Mouse (Mus musculus): ENCODE results near the gene Atg101. TPM values are rescaled to one million over a fixed set of nuclear protein-coding genes. Genes with fewer than 3 reads are reported as not detected.

The Atg101 gene
- polyA plus RNA-seq, 1 experiment from 2014 or later: 64.7 TPM

GRCm38 (mm10) chr15:101266132-101266963, 17.7 kb upstream of the Atg101 start:
- H3K27ac ChIP-seq (ENCODE audit: low read depth): peak overlapping the region; percentile 76
- H3K4me1 ChIP-seq (ENCODE audit: insufficient read depth): peaks cover 14% of the 10 kb centered on the region
- H3K4me3 ChIP-seq (ENCODE audit: low read depth, low read length): peak overlapping the region; percentile 46
- ATAC-seq (ENCODE audit: insufficient read depth) (peak; percentile 94), DNase-seq (peak; percentile 97)
- H3K36me3 ChIP-seq (ENCODE audit: insufficient read depth): peaks cover 14% of the 10 kb centered on the region
- peak overlapping the region; percentile 73 for H3K4me2 ChIP-seq
- 0 out of 2 replicates have a peak, but pooled peaks have one; percentile 13 for TF ChIP-seq CTCF (IDR thresholded peaks at IDR 0.05; ENCODE audit: low read depth)
- WGBS: under 1% methylated on average over 52 of the region's 57 CpGs
- no peaks in the 10 kb centered on the region for H3K9me3 ChIP-seq (ENCODE audit: low read depth, low read length)
- H3K27me3 ChIP-seq (ENCODE audit: insufficient read depth, low read length): no peaks in the 10 kb centered on the region
- H3K9ac ChIP-seq: peak overlapping the region; percentile 56

GRCm38 (mm10) chr15:101267053-101268032, 16.7 kb upstream of the Atg101 start:
- no peak for TF ChIP-seq CTCF (IDR thresholded peaks at IDR 0.05; ENCODE audit: low read depth)
- WGBS: 1% methylated on average over 25 of the region's 25 CpGs
- H3K9me3 ChIP-seq (ENCODE audit: low read depth, low read length): no peaks in the 10 kb centered on the region
- peak; percentile 47 for DNase-seq
- peaks cover 9% of the 10 kb centered on the region for H3K4me1 ChIP-seq (ENCODE audit: insufficient read depth)
- H3K4me3 ChIP-seq (ENCODE audit: low read depth, low read length): peak overlapping the region; percentile 46
- peak overlapping the region; percentile 61 for H3K27ac ChIP-seq (ENCODE audit: low read depth)
- ATAC-seq (ENCODE audit: insufficient read depth): peak; percentile 16; the same call in 1 of the 2 replicates
- peaks cover 23% of the 10 kb centered on the region for H3K36me3 ChIP-seq (ENCODE audit: insufficient read depth)
- H3K4me2 ChIP-seq: peak overlapping the region; percentile 73
- H3K9ac ChIP-seq: peak overlapping the region; percentile 56
- no peaks in the 10 kb centered on the region for H3K27me3 ChIP-seq (ENCODE audit: insufficient read depth, low read length)

GRCm38 (mm10) chr15:101270101-101270820, 13.8 kb upstream of the Atg101 start:
- H3K4me1 ChIP-seq (ENCODE audit: insufficient read depth): peaks cover 9% of the 10 kb centered on the region
- no peak overlapping the region for H3K4me2 ChIP-seq
- DNase-seq (no peak), ATAC-seq (ENCODE audit: insufficient read depth) (no peak)
- no peak overlapping the region for H3K27ac ChIP-seq (ENCODE audit: low read depth)
- TF ChIP-seq CTCF (IDR thresholded peaks at IDR 0.05; ENCODE audit: low read depth): no peak
- WGBS: 89% methylated on average over 29 of the region's 29 CpGs
- H3K9ac ChIP-seq: no peak overlapping the region
- no peaks in the 10 kb centered on the region for H3K9me3 ChIP-seq (ENCODE audit: low read depth, low read length)
- H3K27me3 ChIP-seq (ENCODE audit: insufficient read depth, low read length): no peaks in the 10 kb centered on the region
- H3K4me3 ChIP-seq (ENCODE audit: low read depth, low read length): no peak overlapping the region
- H3K36me3 ChIP-seq (ENCODE audit: insufficient read depth): peaks cover 43% of the 10 kb centered on the region

GRCm38 (mm10) chr15:101271107-101271506, 13.0 kb upstream of the Atg101 start:
- Histone ChIP-seq H3K4me2 (no peak overlapping the region), H3K4me3 (ENCODE audit: low read depth, low read length) (no peak overlapping the region), H3K27ac (ENCODE audit: low read depth) (no peak overlapping the region), H3K9ac (no peak overlapping the region), H3K9me3 (ENCODE audit: low read depth, low read length) (no peaks in the 10 kb centered on the region), H3K36me3 (ENCODE audit: insufficient read depth) (peaks cover 43% of the 10 kb centered on the region), H3K27me3 (ENCODE audit: insufficient read depth, low read length) (no peaks in the 10 kb centered on the region), H3K4me1 (ENCODE audit: insufficient read depth) (peaks cover 3% of the 10 kb centered on the region; the same call in 1 of the 2 replicates)
- ATAC-seq (ENCODE audit: insufficient read depth) (no peak), DNase-seq (no peak)
- 73% methylated on average over 3 of the region's 3 CpGs for WGBS
- TF ChIP-seq CTCF (IDR thresholded peaks at IDR 0.05; ENCODE audit: low read depth): no peak

- H3K4me1 ChIP-seq (ENCODE audit: insufficient read depth): 0 out of 2 replicates have a peak, but pooled peaks cover 3% of the 10 kb centered on the region
- no peak overlapping the region for H3K27ac ChIP-seq (ENCODE audit: low read depth)
- no peak for ATAC-seq (ENCODE audit: insufficient read depth)
- no peak for DNase-seq
- H3K9ac ChIP-seq: no peak overlapping the region
- no peaks in the 10 kb centered on the region for H3K27me3 ChIP-seq (ENCODE audit: insufficient read depth, low read length)
- peaks cover 43% of the 10 kb centered on the region for H3K36me3 ChIP-seq (ENCODE audit: insufficient read depth)
- H3K4me3 ChIP-seq (ENCODE audit: low read depth, low read length): no peak overlapping the region
- H3K9me3 ChIP-seq (ENCODE audit: low read depth, low read length): no peaks in the 10 kb centered on the region
- TF ChIP-seq CTCF (IDR thresholded peaks at IDR 0.05; ENCODE audit: low read depth): no peak
- 79% methylated on average over 15 of the region's 15 CpGs for WGBS
- H3K4me2 ChIP-seq: no peak overlapping the region
Observed at GRCm38 (mm10) chr15:101271513-101271912, 12.6 kb upstream of the Atg101 start.

GRCm38 (mm10) chr15:101274380-101274779, 9.7 kb upstream of the Atg101 start:
- Histone ChIP-seq H3K9me3 (ENCODE audit: low read depth, low read length) (no peaks in the 10 kb centered on the region), H3K9ac (no peak overlapping the region), H3K4me1 (ENCODE audit: insufficient read depth) (0 out of 2 replicates have a peak, but pooled peaks cover 4% of the 10 kb centered on the region), H3K36me3 (ENCODE audit: insufficient read depth) (peaks cover 43% of the 10 kb centered on the region), H3K4me3 (ENCODE audit: low read depth, low read length) (no peak overlapping the region), H3K27ac (ENCODE audit: low read depth) (no peak overlapping the region), H3K4me2 (no peak overlapping the region), H3K27me3 (ENCODE audit: insufficient read depth, low read length) (no peaks in the 10 kb centered on the region)
- whole genome bisulfite sequencing: 23% methylated on average over 6 of the region's 6 CpGs
- no peak for ATAC-seq (ENCODE audit: insufficient read depth)
- DNase-seq: peak; percentile 58
- no peak for TF ChIP-seq CTCF (IDR thresholded peaks at IDR 0.05; ENCODE audit: low read depth)
